Mouse (Mus musculus): Measurements from ENCODE around the gene Slc22a15. TPM values are rescaled to one million over a fixed set of nuclear protein-coding genes. Genes with fewer than 3 reads are reported as not detected.
A peak's percentile ranks its signal among the peaks of the same experiment; 100 is the strongest.

The Slc22a15 gene
- polyA plus RNA-seq (2014; fragmentation: Nextera tagmentation; extraction: Ambion mirVana) = 4.8 and 6.8 TPM in 2 replicates

- H3K4me2 ChIP-seq (ENCODE audit: low read depth, low read length) = peak within 1 kb of the TSS; percentile 80
- peak within 1 kb of the TSS; percentile 84 for H3K4me3 ChIP-seq (ENCODE audit: low read depth, low read length)
- no peaks in the 10 kb centered on the region for H3K9me3 ChIP-seq (ENCODE audit: control insufficient read depth, low read length)
- DNase-seq (ENCODE audit: low spot score) (peak; percentile 73), ATAC-seq (ENCODE audit: low read depth) (peak; percentile 90)
- H3K27ac ChIP-seq (replicated peaks; ENCODE audit: low read depth, low read length) = peak within 1 kb of the TSS; percentile 88
- peaks cover 11% of the 10 kb centered on the region for H3K4me1 ChIP-seq (ENCODE audit: control insufficient read depth, insufficient read depth, low read length)
- no peaks in the 10 kb centered on the region for H3K27me3 ChIP-seq (replicated peaks; ENCODE audit: control insufficient read depth, insufficient read depth, low read length)
- 0% methylated on average over 53 of the region's 92 CpGs for WGBS
- no peaks in the 10 kb centered on the region for H3K36me3 ChIP-seq (ENCODE audit: control insufficient read depth, insufficient read depth, low read length)
- peak within 1 kb of the TSS; percentile 93 for H3K9ac ChIP-seq (ENCODE audit: low read depth, low read length)
Measured at GRCm38 (mm10) chr3:101923843-101924740, at the start of gene Slc22a15. Gene Slc22a15 (minus strand): TSS chr3:101924453.

- H3K36me3 ChIP-seq (ENCODE audit: control insufficient read depth, insufficient read depth, low read length) = no peaks in the 10 kb centered on the region
- WGBS = 31% methylated on average over 3 of the region's 3 CpGs
- no peak overlapping the region for H3K4me2 ChIP-seq (ENCODE audit: low read depth, low read length)
- ATAC-seq (ENCODE audit: low read depth) (peak; percentile 67; the same call in 1 of the 2 replicates), DNase-seq (ENCODE audit: low spot score) (peak; percentile 32)
- H3K4me3 ChIP-seq (ENCODE audit: low read depth, low read length) = no peak overlapping the region
- H3K9me3 ChIP-seq (ENCODE audit: control insufficient read depth, low read length) = no peaks in the 10 kb centered on the region
- no peak overlapping the region for H3K9ac ChIP-seq (ENCODE audit: low read depth, low read length)
- H3K4me1 ChIP-seq (ENCODE audit: control insufficient read depth, insufficient read depth, low read length) = no peaks in the 10 kb centered on the region
- no peaks in the 10 kb centered on the region for H3K27me3 ChIP-seq (replicated peaks; ENCODE audit: control insufficient read depth, insufficient read depth, low read length)
- H3K27ac ChIP-seq (replicated peaks; ENCODE audit: low read depth, low read length) = no peak overlapping the region
Measured at GRCm38 (mm10) chr3:101966825-101967558, 42.7 kb upstream of the Slc22a15 start.

GRCm38 (mm10) chr3:101964352-101964751 is 40.1 kb upstream of the Slc22a15 start:
- H3K27ac ChIP-seq (replicated peaks; ENCODE audit: low read depth, low read length) = no peak overlapping the region
- H3K4me2 ChIP-seq (ENCODE audit: low read depth, low read length) = no peak overlapping the region
- H3K4me1 ChIP-seq (ENCODE audit: control insufficient read depth, insufficient read depth, low read length) = no peaks in the 10 kb centered on the region
- H3K27me3 ChIP-seq (replicated peaks; ENCODE audit: control insufficient read depth, insufficient read depth, low read length) = no peaks in the 10 kb centered on the region
- ATAC-seq (ENCODE audit: low read depth) (no peak), DNase-seq (ENCODE audit: low spot score) (no peak)
- no peak overlapping the region for H3K9ac ChIP-seq (ENCODE audit: low read depth, low read length)
- 58% methylated on average over 7 of the region's 7 CpGs for WGBS
- H3K4me3 ChIP-seq (ENCODE audit: low read depth, low read length) = no peak overlapping the region
- H3K9me3 ChIP-seq (ENCODE audit: control insufficient read depth, low read length) = no peaks in the 10 kb centered on the region
- no peaks in the 10 kb centered on the region for H3K36me3 ChIP-seq (ENCODE audit: control insufficient read depth, insufficient read depth, low read length)

GRCm38 (mm10) chr3:101963501-101963900 is 39.2 kb upstream of the Slc22a15 start:
- DNase-seq (ENCODE audit: low spot score) = no peak
- H3K27me3 ChIP-seq (replicated peaks; ENCODE audit: control insufficient read depth, insufficient read depth, low read length) = no peaks in the 10 kb centered on the region

GRCm38 (mm10) chr3:101961146-101961835 is 37.0 kb upstream of the Slc22a15 start:
- ATAC-seq (ENCODE audit: low read depth) (no peak), DNase-seq (ENCODE audit: low spot score) (no peak)
- Histone ChIP-seq H3K9me3 (ENCODE audit: control insufficient read depth, low read length) (no peaks in the 10 kb centered on the region), H3K4me3 (ENCODE audit: low read depth, low read length) (no peak overlapping the region), H3K27ac (replicated peaks; ENCODE audit: low read depth, low read length) (no peak overlapping the region), H3K4me2 (ENCODE audit: low read depth, low read length) (no peak overlapping the region), H3K4me1 (ENCODE audit: control insufficient read depth, insufficient read depth, low read length) (no peaks in the 10 kb centered on the region), H3K9ac (ENCODE audit: low read depth, low read length) (no peak overlapping the region), H3K36me3 (ENCODE audit: control insufficient read depth, insufficient read depth, low read length) (no peaks in the 10 kb centered on the region), H3K27me3 (replicated peaks; ENCODE audit: control insufficient read depth, insufficient read depth, low read length) (no peaks in the 10 kb centered on the region)
- 86% methylated on average over 15 of the region's 15 CpGs for WGBS

More at GRCm38 (mm10) chr3:101963501-101963900, 39.2 kb upstream of the Slc22a15 start:
- no peak overlapping the region for H3K9ac ChIP-seq (ENCODE audit: low read depth, low read length)
- 27% methylated on average over 9 of the region's 9 CpGs for WGBS
- no peak overlapping the region for H3K27ac ChIP-seq (replicated peaks; ENCODE audit: low read depth, low read length)
- no peak overlapping the region for H3K4me3 ChIP-seq (ENCODE audit: low read depth, low read length)
- H3K36me3 ChIP-seq (ENCODE audit: control insufficient read depth, insufficient read depth, low read length) = no peaks in the 10 kb centered on the region
- H3K4me1 ChIP-seq (ENCODE audit: control insufficient read depth, insufficient read depth, low read length) = no peaks in the 10 kb centered on the region
- no peak overlapping the region for H3K4me2 ChIP-seq (ENCODE audit: low read depth, low read length)
- H3K9me3 ChIP-seq (ENCODE audit: control insufficient read depth, low read length) = no peaks in the 10 kb centered on the region
- ATAC-seq (ENCODE audit: low read depth) = no peak

- no peak overlapping the region for H3K4me3 ChIP-seq (ENCODE audit: low read depth, low read length)
- DNase-seq (ENCODE audit: low spot score) (no peak), ATAC-seq (ENCODE audit: low read depth) (no peak)
- no peaks in the 10 kb centered on the region for H3K9me3 ChIP-seq (ENCODE audit: control insufficient read depth, low read length)
- H3K36me3 ChIP-seq (ENCODE audit: control insufficient read depth, insufficient read depth, low read length) = no peaks in the 10 kb centered on the region
- WGBS = 73% methylated on average over 3 of the region's 3 CpGs
- no peaks in the 10 kb centered on the region for H3K4me1 ChIP-seq (ENCODE audit: control insufficient read depth, insufficient read depth, low read length)
- no peak overlapping the region for H3K9ac ChIP-seq (ENCODE audit: low read depth, low read length)
- no peak overlapping the region for H3K4me2 ChIP-seq (ENCODE audit: low read depth, low read length)
- no peaks in the 10 kb centered on the region for H3K27me3 ChIP-seq (replicated peaks; ENCODE audit: control insufficient read depth, insufficient read depth, low read length)
- H3K27ac ChIP-seq (replicated peaks; ENCODE audit: low read depth, low read length) = no peak overlapping the region
Measured at GRCm38 (mm10) chr3:101958047-101958446, 33.8 kb upstream of the Slc22a15 start.

GRCm38 (mm10) chr3:101953506-101953905 is 29.3 kb upstream of the Slc22a15 start:
- Histone ChIP-seq H3K9me3 (ENCODE audit: control insufficient read depth, low read length) (no peaks in the 10 kb centered on the region), H3K27me3 (replicated peaks; ENCODE audit: control insufficient read depth, insufficient read depth, low read length) (no peaks in the 10 kb centered on the region), H3K36me3 (ENCODE audit: control insufficient read depth, insufficient read depth, low read length) (no peaks in the 10 kb centered on the region), H3K27ac (replicated peaks; ENCODE audit: low read depth, low read length) (no peak overlapping the region), H3K4me3 (ENCODE audit: low read depth, low read length) (no peak overlapping the region), H3K9ac (ENCODE audit: low read depth, low read length) (no peak overlapping the region), H3K4me2 (ENCODE audit: low read depth, low read length) (no peak overlapping the region), H3K4me1 (ENCODE audit: control insufficient read depth, insufficient read depth, low read length) (no peaks in the 10 kb centered on the region)
- WGBS = 67% methylated on average over 7 of the region's 7 CpGs
- no peak for DNase-seq (ENCODE audit: low spot score)
- ATAC-seq (ENCODE audit: low read depth) = no peak

- H3K4me1 ChIP-seq (ENCODE audit: control insufficient read depth, insufficient read depth, low read length) = no peaks in the 10 kb centered on the region
- no peaks in the 10 kb centered on the region for H3K27me3 ChIP-seq (replicated peaks; ENCODE audit: control insufficient read depth, insufficient read depth, low read length)
- no peaks in the 10 kb centered on the region for H3K36me3 ChIP-seq (ENCODE audit: control insufficient read depth, insufficient read depth, low read length)
- no peak for DNase-seq (ENCODE audit: low spot score)
- 92% methylated on average over 2 of the region's 2 CpGs for WGBS
- H3K27ac ChIP-seq (replicated peaks; ENCODE audit: low read depth, low read length) = no peak overlapping the region
- no peak overlapping the region for H3K4me3 ChIP-seq (ENCODE audit: low read depth, low read length)
- H3K4me2 ChIP-seq (ENCODE audit: low read depth, low read length) = no peak overlapping the region
- ATAC-seq (ENCODE audit: low read depth) = no peak
- H3K9me3 ChIP-seq (ENCODE audit: control insufficient read depth, low read length) = no peaks in the 10 kb centered on the region
- no peak overlapping the region for H3K9ac ChIP-seq (ENCODE audit: low read depth, low read length)
Measured at GRCm38 (mm10) chr3:101952577-101952976, 28.3 kb upstream of the Slc22a15 start.
